Mouse (Mus musculus) small intestine, adult 2 months (tissue): ENCODE results near the gene Rbm19.

Experiments used
- CTCF ChIP-seq: fragments of 200-500 bp; IDR thresholded peaks from 2 replicates; pipeline ENCODE4 v1.5.1; 2012; ENCODE audit warnings: low read depth, mild to moderate bottlenecking, control low read depth, inconsistent platforms, low read length, moderate library complexity, mixed read lengths; ENCODE audit not compliant: insufficient replicate concordance, insufficient read length; ENCODE audit errors: extremely low read depth
- POLR2A ChIP-seq: fragments of 200-500 bp; IDR thresholded peaks from 2 replicates; pipeline ENCODE4 v1.6.1; 2012; ENCODE audit warnings: low read depth, mild to moderate bottlenecking, control low read depth, inconsistent platforms, low read length, moderate library complexity

DNA sequence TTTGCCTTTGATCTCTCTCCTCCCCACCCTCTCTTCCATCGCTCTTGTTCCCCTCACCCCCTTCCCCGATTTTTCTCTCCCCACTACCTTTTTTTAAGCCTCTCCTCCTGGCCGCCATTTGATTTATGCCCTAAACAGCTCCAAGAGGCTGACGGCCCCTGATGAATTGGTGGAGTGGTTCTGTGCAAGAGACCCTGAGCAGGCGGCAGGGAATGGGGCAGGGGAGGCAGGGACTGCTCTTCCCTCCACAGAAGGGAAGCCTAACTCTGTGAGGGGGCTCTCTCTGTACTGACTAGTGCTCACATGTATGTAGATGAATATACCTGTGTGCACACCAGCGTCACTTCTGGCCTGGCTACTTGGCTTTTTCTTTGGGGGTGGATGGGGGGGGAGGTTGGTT is 49.0 kb upstream of the Rbm19 start:
- no peak for TF ChIP-seq CTCF
- no peak for TF ChIP-seq POLR2A
